Mouse (Mus musculus) lung, embryonic 14.5 days (tissue): ENCODE data around the gene Psip1. TPM values are rescaled to one million over a fixed set of nuclear protein-coding genes. Genes with fewer than 3 reads are reported as not detected.

Experiments
- ATAC-seq: fragments of 200-750 bp; cut with Nextera tagmentation; 2 replicates; pipeline ENCODE4 v1.8.0; 2017; ENCODE audit warnings: mild to moderate bottlenecking, moderate TSS enrichment, moderate library complexity; ENCODE audit not compliant: insufficient read depth
- DNase-seq: peaks from one replicate; pipeline ENCODE4 v3.0.0-alpha.2; 2015
- H3K27ac ChIP-seq: fragments of 300-500 bp; sonication (generic); 2 replicates; pipeline ENCODE4 v1.5.1; 2014; ENCODE audit warnings: low read depth, mild to moderate bottlenecking, moderate library complexity
- H3K27me3 ChIP-seq: fragments of 300-500 bp; sonication (generic); 2 replicates; pipeline ENCODE4 v1.6.1; 2014; ENCODE audit warnings: low read length, control low read depth; ENCODE audit not compliant: insufficient read depth
- H3K36me3 ChIP-seq: fragments of 300-500 bp; sonication (generic); 2 replicates; pipeline ENCODE4 v1.6.1; 2014; ENCODE audit warnings: control low read depth; ENCODE audit not compliant: insufficient read depth
- H3K4me1 ChIP-seq: fragments of 300-500 bp; sonication (generic); 2 replicates; pipeline ENCODE4 v1.6.1; 2014; ENCODE audit warnings: antibody characterized with exemption, control low read depth; ENCODE audit not compliant: insufficient read depth
- H3K4me2 ChIP-seq: fragments of 300-500 bp; sonication (generic); 2 replicates; pipeline ENCODE4 v1.6.1; 2014; ENCODE audit warnings: mild to moderate bottlenecking
- H3K4me3 ChIP-seq: fragments of 300-500 bp; sonication (generic); 2 replicates; pipeline ENCODE4 v1.5.1; 2014; ENCODE audit warnings: low read depth, low read length
- H3K9ac ChIP-seq: fragments of 300-500 bp; sonication (generic); 2 replicates; pipeline ENCODE4 v1.6.1; 2014
- H3K9me3 ChIP-seq: fragments of 300-500 bp; sonication (generic); 2 replicates; pipeline ENCODE4 v1.6.1; 2016; ENCODE audit warnings: low read depth, low read length, control low read depth
- CTCF ChIP-seq: IDR thresholded peaks from 2 replicates; pipeline ENCODE4 v1.5.1; 2016; ENCODE audit warnings: antibody characterized with exemption, low read depth
- WGBS: fragments of 180-500 bp; shearing (Covaris S2); extraction: QIAGEN DNeasy Blood & Tissue Kit; methylation state at CpG from one replicate; pipeline ENCODE4 v1.1.7; 2014; 5-methylcytosine and 5-hydroxymethylcytosine counted together
- polyA plus RNA-seq: library from polyadenylated mRNA; unstranded; fragments of >200 nt; fragmentation: Nextera tagmentation; extraction: Ambion mirVana; gene quantifications from 2 replicates; pipeline ENCODE4 v1.2.1, GENCODE M21; 2014

Gene Psip1
- polyA plus RNA-seq, 1 experiment from 2014 or later = 170 TPM

- DNase-seq (peak; percentile 27), ATAC-seq (no peak)
- Histone ChIP-seq H3K27me3 (no peaks in the 10 kb centered on the region), H3K9ac (no peak overlapping the region), H3K9me3 (no peaks in the 10 kb centered on the region), H3K4me1 (no peaks in the 10 kb centered on the region), H3K4me2 (no peak overlapping the region), H3K4me3 (no peak overlapping the region), H3K36me3 (no peaks in the 10 kb centered on the region), H3K27ac (no peak overlapping the region)
- 80% methylated on average over 10 of the region's 10 CpGs for WGBS
- peak; percentile 47 for TF ChIP-seq CTCF
Observed at GRCm38 (mm10) chr4:83514976-83515669, 28.9 kb upstream of the Psip1 start.

GRCm38 (mm10) chr4:83514183-83514582 lies 27.9 kb upstream of the Psip1 start:
- no peak for ATAC-seq

GRCm38 (mm10) chr4:83512644-83513043 lies 26.4 kb upstream of the Psip1 start:
- no peaks in the 10 kb centered on the region for H3K36me3 ChIP-seq
- WGBS = 38% methylated on average over 2 of the region's 2 CpGs
- H3K9ac ChIP-seq = no peak overlapping the region
- no peak for TF ChIP-seq CTCF
- H3K4me1 ChIP-seq = no peaks in the 10 kb centered on the region
- no peak overlapping the region for H3K4me3 ChIP-seq
- ATAC-seq = no peak
- no peak overlapping the region for H3K4me2 ChIP-seq
- H3K27ac ChIP-seq = no peak overlapping the region
- DNase-seq = no peak
- H3K27me3 ChIP-seq = no peaks in the 10 kb centered on the region
- no peaks in the 10 kb centered on the region for H3K9me3 ChIP-seq

More at GRCm38 (mm10) chr4:83514183-83514582, 27.9 kb upstream of the Psip1 start:
- Histone ChIP-seq H3K4me2 (no peak overlapping the region), H3K36me3 (no peaks in the 10 kb centered on the region), H3K27ac (no peak overlapping the region), H3K4me1 (no peaks in the 10 kb centered on the region), H3K9ac (no peak overlapping the region), H3K4me3 (no peak overlapping the region), H3K27me3 (no peaks in the 10 kb centered on the region), H3K9me3 (no peaks in the 10 kb centered on the region)
- 86% methylated on average over 1 of the region's 1 CpGs for WGBS
- TF ChIP-seq CTCF = no peak
- DNase-seq = no peak

GRCm38 (mm10) chr4:83512217-83512616 lies 26.0 kb upstream of the Psip1 start:
- no peak for ATAC-seq
- TF ChIP-seq CTCF = no peak

GRCm38 (mm10) chr4:83511083-83511482 lies 24.8 kb upstream of the Psip1 start:
- Histone ChIP-seq H3K36me3 (no peaks in the 10 kb centered on the region), H3K27ac (no peak overlapping the region), H3K4me2 (no peak overlapping the region), H3K27me3 (no peaks in the 10 kb centered on the region), H3K9me3 (no peaks in the 10 kb centered on the region), H3K4me3 (no peak overlapping the region), H3K4me1 (no peaks in the 10 kb centered on the region), H3K9ac (no peak overlapping the region)
- no peak for ATAC-seq
- TF ChIP-seq CTCF = no peak
- DNase-seq = no peak
- 56% methylated on average over 8 of the region's 8 CpGs for WGBS

More at GRCm38 (mm10) chr4:83512217-83512616, 26.0 kb upstream of the Psip1 start:
- Histone ChIP-seq H3K9me3 (no peaks in the 10 kb centered on the region), H3K27ac (no peak overlapping the region), H3K4me1 (no peaks in the 10 kb centered on the region), H3K9ac (no peak overlapping the region), H3K27me3 (no peaks in the 10 kb centered on the region), H3K4me3 (no peak overlapping the region), H3K36me3 (no peaks in the 10 kb centered on the region), H3K4me2 (no peak overlapping the region)
- WGBS = 79% methylated on average over 3 of the region's 3 CpGs
- no peak for DNase-seq

- Histone ChIP-seq H3K4me3 (no peak overlapping the region), H3K4me2 (no peak overlapping the region), H3K4me1 (no peaks in the 10 kb centered on the region), H3K36me3 (no peaks in the 10 kb centered on the region), H3K27me3 (no peaks in the 10 kb centered on the region), H3K9ac (no peak overlapping the region), H3K27ac (no peak overlapping the region), H3K9me3 (no peaks in the 10 kb centered on the region)
- DNase-seq = no peak
- WGBS = 39% methylated on average over 2 of the region's 2 CpGs
- no peak for TF ChIP-seq CTCF
- no peak for ATAC-seq
Observed at GRCm38 (mm10) chr4:83509600-83509999, 23.3 kb upstream of the Psip1 start.

- Histone ChIP-seq H3K9ac (no peak overlapping the region), H3K4me3 (peak overlapping the region; percentile 18), H3K9me3 (no peaks in the 10 kb centered on the region), H3K4me1 (no peaks in the 10 kb centered on the region), H3K27ac (no peak overlapping the region), H3K27me3 (no peaks in the 10 kb centered on the region), H3K36me3 (no peaks in the 10 kb centered on the region), H3K4me2 (peak overlapping the region; percentile 57)
- ATAC-seq (no peak), DNase-seq (no peak)
- WGBS = 40% methylated on average over 7 of the region's 7 CpGs
- no peak for TF ChIP-seq CTCF
Observed at GRCm38 (mm10) chr4:83501037-83501430, 14.8 kb upstream of the Psip1 start.
